Mouse (Mus musculus): Measurements from ENCODE around the gene Zc3h7a. TPM values are rescaled to one million over a fixed set of nuclear protein-coding genes. Genes with fewer than 3 reads are reported as not detected.

Gene Zc3h7a
- polyA plus RNA-seq, 1 experiment from 2014 or later: 88.5 TPM

DNA sequence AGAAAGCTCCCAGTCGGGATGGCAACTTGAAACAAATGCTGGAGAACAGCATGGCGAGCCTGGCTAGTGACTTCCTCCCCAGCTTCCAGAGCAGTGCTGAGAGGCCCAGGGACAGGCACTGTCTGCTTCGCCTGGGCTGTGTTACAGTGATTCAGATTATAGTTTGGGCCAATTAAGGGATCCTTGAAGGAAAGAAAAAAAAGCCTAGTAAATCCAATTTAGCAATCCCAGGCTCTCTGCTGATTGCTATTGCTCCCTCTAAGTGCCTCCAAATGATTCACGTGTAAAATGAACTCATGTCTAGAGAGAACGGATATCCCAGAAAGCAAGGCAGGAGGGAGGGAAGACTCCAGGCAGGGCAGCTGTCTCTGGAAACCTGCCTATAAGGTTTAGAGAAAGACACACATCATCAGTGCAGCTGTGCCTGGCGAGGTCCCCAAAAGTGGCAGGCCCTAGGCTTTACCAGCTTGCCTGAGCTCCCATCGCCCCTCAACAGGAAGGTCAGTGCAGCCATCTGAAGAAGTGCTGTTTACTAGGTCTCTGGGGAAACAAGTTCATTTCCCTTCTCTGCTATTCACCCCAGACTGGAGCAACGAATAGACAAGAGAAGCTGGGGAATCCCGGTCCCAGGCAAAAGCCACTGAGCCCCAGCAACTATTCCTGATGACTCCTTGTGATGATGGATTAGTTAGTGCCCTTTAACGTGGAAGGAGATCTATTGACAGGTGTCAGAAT, 85.2 kb downstream of the Zc3h7a start:
- no peaks in the 10 kb centered on the region for H3K9me3 ChIP-seq
- H3K36me3 ChIP-seq (replicated peaks): peaks cover 75% of the 10 kb centered on the region
- no peaks in the 10 kb centered on the region for H3K4me1 ChIP-seq
- no peaks in the 10 kb centered on the region for H3K27me3 ChIP-seq (replicated peaks; ENCODE audit: low read depth, poor library complexity, severe bottlenecking)
- H3K4me3 ChIP-seq: no peak overlapping the region
- no peak for DNase-seq (ENCODE audit: low spot score)
- WGBS: 86% methylated on average over 10 of the region's 10 CpGs
- no peak overlapping the region for H3K27ac ChIP-seq (replicated peaks)

DNA sequence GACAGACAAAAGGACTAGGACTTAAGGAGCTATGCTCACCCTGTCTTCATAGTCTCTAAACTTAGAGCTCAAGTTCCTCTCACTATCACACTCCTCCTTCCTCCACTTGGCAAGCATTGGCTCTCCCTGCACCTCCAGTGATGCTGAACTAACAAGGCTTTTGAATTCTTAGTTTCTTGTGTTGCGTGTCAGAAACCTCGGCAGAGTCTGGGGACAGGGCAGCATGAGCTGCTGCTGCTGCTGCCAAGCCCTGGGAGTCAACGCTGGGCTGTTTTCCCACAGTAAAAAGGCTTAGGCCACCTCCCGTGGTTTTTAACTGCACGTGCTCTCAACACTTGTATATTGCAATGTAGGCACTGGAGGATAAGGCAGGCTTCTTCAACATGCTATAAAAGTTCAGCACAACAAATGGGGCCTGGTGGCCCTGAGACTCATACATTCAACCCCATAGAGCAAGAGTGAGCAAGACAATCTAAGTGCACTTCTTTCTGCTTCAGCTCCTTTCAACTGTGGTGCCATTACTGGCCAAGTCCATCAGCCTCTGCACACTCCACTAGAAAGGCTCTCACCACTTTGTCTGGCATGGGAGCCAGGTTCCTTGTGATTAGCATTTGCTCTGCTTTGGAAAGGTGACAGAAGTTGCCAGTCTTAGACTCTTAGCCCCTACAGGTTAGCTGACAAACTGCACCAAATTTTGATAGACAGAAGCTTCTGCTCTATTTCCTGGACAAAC, 89.2 kb downstream of the Zc3h7a start:
- no peaks in the 10 kb centered on the region for H3K9me3 ChIP-seq
- H3K4me1 ChIP-seq: no peaks in the 10 kb centered on the region
- no peak overlapping the region for H3K27ac ChIP-seq (replicated peaks)
- WGBS: 78% methylated on average over 5 of the region's 5 CpGs
- no peak for DNase-seq (ENCODE audit: low spot score)
- peaks cover 98% of the 10 kb centered on the region for H3K36me3 ChIP-seq (replicated peaks)
- H3K4me3 ChIP-seq: no peak overlapping the region
- H3K27me3 ChIP-seq (replicated peaks; ENCODE audit: low read depth, poor library complexity, severe bottlenecking): no peaks in the 10 kb centered on the region

Small RNA genes within 50 kb of the gene (microRNA-seq; reads per million reads assigned to microRNA genes)
- gene Gm23935: 200 reads per million, percentile 57 among the genes with 10 or more reads in this experiment

Other genes with a start within 250 kb of the Zc3h7a start
- gene Snn, start 115.4 kb downstream of the Zc3h7a start, polyA plus RNA-seq (2016; fragmentation: Nextera tagmentation; extraction: Ambion mirVana): 56.5 and 59.5 TPM in 2 replicates
- 97.3 and 115 TPM in 2 replicates for gene Litaf, start 110.2 kb downstream of the Zc3h7a start, polyA plus RNA-seq (2016; fragmentation: Nextera tagmentation; extraction: Ambion mirVana)
- gene Txndc11, start 41.7 kb downstream of the Zc3h7a start, polyA plus RNA-seq (2016; fragmentation: Nextera tagmentation; extraction: Ambion mirVana): 27.9 and 28.7 TPM in 2 replicates
- 290 and 300 TPM in 2 replicates for gene Rsl1d1, start 26.9 kb upstream of the Zc3h7a start, polyA plus RNA-seq (2016; fragmentation: Nextera tagmentation; extraction: Ambion mirVana)
- 93.2 and 98.2 TPM in 2 replicates for gene Gspt1, start 77.9 kb upstream of the Zc3h7a start, polyA plus RNA-seq (2016; fragmentation: Nextera tagmentation; extraction: Ambion mirVana)
- not detected in 2 replicates for gene Tnfrsf17, start 137.4 kb upstream of the Zc3h7a start, polyA plus RNA-seq (2016; fragmentation: Nextera tagmentation; extraction: Ambion mirVana)
- gene Snx29, start 146.5 kb upstream of the Zc3h7a start, polyA plus RNA-seq (2016; fragmentation: Nextera tagmentation; extraction: Ambion mirVana): 10.7 and 12.1 TPM in 2 replicates

Data from embryonic facial prominence, embryonic 10.5 days (tissue).